Comparison of ENCODE assay signal across 8 mouse cellular contexts in the genomic region with DNA sequence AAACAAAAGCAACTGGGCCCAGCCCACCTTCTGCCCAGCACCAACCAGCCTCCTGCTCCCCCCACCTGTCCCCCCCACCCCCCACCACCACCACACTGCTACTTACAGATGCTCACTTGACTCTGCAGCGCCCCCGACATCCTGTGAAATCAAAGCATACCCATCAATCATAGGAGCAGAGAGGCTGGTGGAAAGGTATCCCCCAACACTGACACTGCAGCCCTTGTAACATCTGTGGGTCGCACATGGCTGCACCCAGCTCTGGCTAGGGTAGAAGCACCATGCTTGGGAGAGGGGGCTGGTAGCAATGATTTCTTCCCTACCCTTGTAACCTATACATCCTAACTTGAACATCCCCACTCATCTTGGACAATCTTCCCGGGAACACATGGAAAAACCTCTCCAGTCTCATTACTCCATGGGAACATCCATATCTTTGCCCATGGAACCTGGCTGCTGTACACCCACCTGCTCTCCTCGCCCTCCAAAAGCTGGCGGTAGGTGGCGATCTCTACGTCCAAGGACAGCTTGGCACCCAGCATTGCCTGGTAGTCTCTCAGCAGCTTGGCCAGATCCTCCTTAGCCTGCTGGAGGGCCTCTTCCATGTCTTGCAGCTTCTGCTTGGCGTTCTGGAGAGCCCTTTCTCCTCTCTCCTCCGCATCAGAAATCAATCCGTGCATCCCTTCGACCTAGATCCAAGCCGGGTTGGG. TPM values are rescaled to one million over a fixed set of nuclear protein-coding genes. Genes with fewer than 3 reads are reported as not detected.
DNase-seq lines count a peak whose midpoint lies in the region; ATAC-seq lines count a peak whose summit lies in the region.

No protein-coding gene starts in this region.

- no peak for ATAC-seq in heart, embryonic 11.5 days (replicated peaks; ENCODE audit: insufficient number of reproducible peaks, low FRiP score, low TSS enrichment)
- ATAC-seq in hindbrain, embryonic 12.5 days (ENCODE audit: low FRiP score), result peak; percentile 22; the same call in 1 of the 2 replicates
- no peak for ATAC-seq in midbrain, embryonic 11.5 days (ENCODE audit: low FRiP score)

- 49% methylated on average over 13 of the region's 13 CpGs for WGBS in heart, embryonic 11.5 days (ENCODE audit: insufficient replicate concordance)
- 55% methylated on average over 13 of the region's 13 CpGs for WGBS in hindbrain, embryonic 12.5 days
- 60% methylated on average over 13 of the region's 13 CpGs for WGBS in midbrain, embryonic 11.5 days

- no peaks in the 10 kb centered on the region for H3K36me3 ChIP-seq in heart, embryonic 11.5 days (ENCODE audit: control insufficient read depth, insufficient read depth, low read length)
- no peaks in the 10 kb centered on the region for H3K36me3 ChIP-seq in hindbrain, embryonic 12.5 days
- H3K36me3 ChIP-seq in midbrain, embryonic 11.5 days (ENCODE audit: control insufficient read depth, insufficient read depth, low read length), result no peaks in the 10 kb centered on the region

- H3K9me3 ChIP-seq in heart, embryonic 11.5 days (replicated peaks; ENCODE audit: control insufficient read depth, low read length), result no peaks in the 10 kb centered on the region
- no peaks in the 10 kb centered on the region for H3K9me3 ChIP-seq in hindbrain, embryonic 12.5 days (replicated peaks)
- H3K9me3 ChIP-seq in midbrain, embryonic 11.5 days (ENCODE audit: control insufficient read depth, low read length), result no peaks in the 10 kb centered on the region

- peaks cover 36% of the 10 kb centered on the region for H3K27me3 ChIP-seq in heart, embryonic 11.5 days (ENCODE audit: control insufficient read depth, insufficient read depth, low read length)
- H3K27me3 ChIP-seq in hindbrain, embryonic 12.5 days, result peaks cover 53% of the 10 kb centered on the region
- peaks cover 10% of the 10 kb centered on the region for H3K27me3 ChIP-seq in midbrain, embryonic 11.5 days (ENCODE audit: control insufficient read depth, insufficient read depth, low read length)

- peak overlapping the region; percentile 86 for H3K4me2 ChIP-seq in heart, embryonic 11.5 days
- peak overlapping the region; percentile 78 for H3K4me2 ChIP-seq in hindbrain, embryonic 12.5 days (replicated peaks)
- peak overlapping the region; percentile 83 for H3K4me2 ChIP-seq in midbrain, embryonic 11.5 days

- no peak overlapping the region for H3K27ac ChIP-seq in heart, embryonic 11.5 days (ENCODE audit: low read depth, low read length)
- no peak overlapping the region for H3K27ac ChIP-seq in hindbrain, embryonic 12.5 days
- H3K27ac ChIP-seq in midbrain, embryonic 11.5 days (ENCODE audit: low read depth, low read length), result no peak overlapping the region

- H3K9ac ChIP-seq in heart, embryonic 11.5 days (ENCODE audit: low read depth, low read length), result no peak overlapping the region
- H3K9ac ChIP-seq in hindbrain, embryonic 12.5 days, result no peak overlapping the region
- no peak overlapping the region for H3K9ac ChIP-seq in midbrain, embryonic 11.5 days (ENCODE audit: low read length)

- peak overlapping the region; percentile 46; the same call in 1 of the 2 replicates for H3K4me3 ChIP-seq in heart, embryonic 11.5 days (ENCODE audit: low read depth, low read length)
- H3K4me3 ChIP-seq in hindbrain, embryonic 12.5 days, result peak overlapping the region; percentile 41; the same call in 1 of the 2 replicates
- no peak overlapping the region; the same call in 1 of the 2 replicates for H3K4me3 ChIP-seq in midbrain, embryonic 11.5 days (ENCODE audit: low read depth, low read length)

- no peak for DNase-seq in heart, adult 11 months
- DNase-seq in embryo, embryonic 10 days (ENCODE audit: low spot score), result peak; percentile 23
- peak; percentile 84 for DNase-seq in midbrain, embryonic 11.5 days (ENCODE audit: low spot score, missing footprints)
- no peak for DNase-seq in spleen, postnatal 4 days (ENCODE audit: low spot score in 2 of 2)
- no peak for DNase-seq in c-Kit-positive CD71-positive TER-119-positive erythroid progenitor cells, embryonic 14.5 days (ENCODE audit: low spot score)
- no peak for DNase-seq in natural killer cell, adult 2 months (ENCODE audit: low spot score in 2 of 2)

- peaks cover 5% of the 10 kb centered on the region; the same call in 1 of the 2 replicates for H3K4me1 ChIP-seq in heart, embryonic 11.5 days (ENCODE audit: control insufficient read depth, insufficient read depth, low read length)
- peaks cover 18% of the 10 kb centered on the region for H3K4me1 ChIP-seq in hindbrain, embryonic 12.5 days
- H3K4me1 ChIP-seq in midbrain, embryonic 11.5 days (ENCODE audit: control insufficient read depth, insufficient read depth, low read length), result peaks cover 6% of the 10 kb centered on the region; the same call in 1 of the 2 replicates

RNA-seq across cellular contexts. Expression of a gene that starts 8.9 kb away (rescaled TPM):
- polyA plus RNA-seq in heart, embryonic 11.5 days (2014; fragmentation: Nextera tagmentation; extraction: Ambion mirVana), result not detected in 2 replicates
- polyA plus RNA-seq in hindbrain, embryonic 12.5 days (2016; fragmentation: Nextera tagmentation; extraction: Ambion mirVana), result not detected in 2 replicates
- polyA plus RNA-seq in midbrain, embryonic 11.5 days (2014; fragmentation: Nextera tagmentation; extraction: Ambion mirVana), result not detected in 2 replicates

RNA-seq across cellular contexts. Expression of a gene that starts 10.0 kb away (rescaled TPM):
- 0.31 and 0.87 TPM in 2 replicates for polyA plus RNA-seq in heart, embryonic 11.5 days (2014; fragmentation: Nextera tagmentation; extraction: Ambion mirVana)
- polyA plus RNA-seq in hindbrain, embryonic 12.5 days (2016; fragmentation: Nextera tagmentation; extraction: Ambion mirVana), result 4.2 and 4.4 TPM in 2 replicates
- 1.00 and 1.4 TPM in 2 replicates for polyA plus RNA-seq in midbrain, embryonic 11.5 days (2014; fragmentation: Nextera tagmentation; extraction: Ambion mirVana)

RNA-seq across cellular contexts. Expression of a gene that starts 32.1 kb away (rescaled TPM):
- not detected in 2 replicates for polyA plus RNA-seq in heart, embryonic 11.5 days (2014; fragmentation: Nextera tagmentation; extraction: Ambion mirVana)
- not detected in 2 replicates for polyA plus RNA-seq in hindbrain, embryonic 12.5 days (2016; fragmentation: Nextera tagmentation; extraction: Ambion mirVana)
- polyA plus RNA-seq in midbrain, embryonic 11.5 days (2014; fragmentation: Nextera tagmentation; extraction: Ambion mirVana), result not detected in 2 replicates

RNA-seq across cellular contexts. Expression of a gene that starts 42.6 kb away (rescaled TPM):
- polyA plus RNA-seq in heart, embryonic 11.5 days (2014; fragmentation: Nextera tagmentation; extraction: Ambion mirVana), result not detected in 2 replicates
- not detected in 2 replicates for polyA plus RNA-seq in hindbrain, embryonic 12.5 days (2016; fragmentation: Nextera tagmentation; extraction: Ambion mirVana)
- not detected in 2 replicates for polyA plus RNA-seq in midbrain, embryonic 11.5 days (2014; fragmentation: Nextera tagmentation; extraction: Ambion mirVana)

RNA-seq across cellular contexts. Expression of a gene that starts 58.4 kb away (rescaled TPM):
- not detected in 2 replicates for polyA plus RNA-seq in heart, embryonic 11.5 days (2014; fragmentation: Nextera tagmentation; extraction: Ambion mirVana)
- polyA plus RNA-seq in hindbrain, embryonic 12.5 days (2016; fragmentation: Nextera tagmentation; extraction: Ambion mirVana), result 0.57 and 0.65 TPM in 2 replicates
- 0.15 and 0.19 TPM in 2 replicates for polyA plus RNA-seq in midbrain, embryonic 11.5 days (2014; fragmentation: Nextera tagmentation; extraction: Ambion mirVana)

Comparison
In these comparisons a context has a peak if more than half of its experiments do, and no peak if none do; other contexts are left out.
1. DNase-seq: peak in embryo, embryonic 10 days (single experiment) and midbrain, embryonic 11.5 days (single experiment); none in heart, adult 11 months (single experiment), spleen, postnatal 4 days (0 of 2), c-Kit-positive CD71-positive TER-119-positive erythroid progenitor cells, embryonic 14.5 days (single experiment) and natural killer cell, adult 2 months (0 of 2).
2. Peak in every context shown above with its lines, with median percentiles within 50 percentile points of each other: H3K4me2 ChIP-seq.